Mouse (Mus musculus) megakaryocyte progenitor cell, adult 5-6 weeks (primary cell): ENCODE measurements around the gene Irf6. TPM values are rescaled to one million over a fixed set of nuclear protein-coding genes. Genes with fewer than 3 reads are reported as not detected.

Experiments
- ATAC-seq: replicated peaks from 2 replicates; pipeline ENCODE4 v1.8.0; 2016; ENCODE audit warnings: mild to moderate bottlenecking, moderate TSS enrichment, inconsistent platforms; ENCODE audit not compliant: poor library complexity
- total RNA-seq, 2 experiments: library from RNA; stranded (forward) in 1 of 2; stranded (reverse) in 1 of 2; fragments of 157-497, 149-512 nt in 1 of 2; fragments of 200-1000 nt in 1 of 2; gene quantifications; 2 replicates each; pipeline versions ENCODE4 v1.2.3 to v1.2.4; 2015 to 2017

Irf6 gene
- total RNA-seq (2015) (0.10 and 0.89 TPM in 2 replicates), total RNA-seq (2017) (0.10 and 0.46 TPM in 2 replicates)

DNA sequence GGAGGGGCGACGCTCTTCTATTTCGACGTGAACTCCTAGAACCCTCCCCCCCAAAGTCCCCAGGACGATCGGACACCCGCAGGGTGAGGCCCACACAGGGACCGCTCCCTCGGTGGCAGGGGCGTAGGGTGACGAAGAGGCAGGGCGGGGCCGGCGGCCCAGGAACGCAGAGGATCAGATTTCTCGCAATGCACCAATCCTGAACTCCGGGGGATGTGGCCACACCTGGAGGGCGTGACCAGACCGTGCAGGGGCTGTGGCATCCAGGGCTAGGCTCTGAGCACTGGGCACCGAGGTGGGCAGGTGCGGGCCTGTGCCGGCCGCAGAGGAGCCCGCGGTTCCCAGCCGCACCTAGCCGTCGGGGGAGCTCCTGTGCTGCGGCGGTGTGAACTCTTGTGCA lies at the start of gene Irf6:
Irf6 (plus strand) TSS at position 240 of the 400 bp plus-strand sequence.
- peak; percentile 86 for ATAC-seq

DNA sequence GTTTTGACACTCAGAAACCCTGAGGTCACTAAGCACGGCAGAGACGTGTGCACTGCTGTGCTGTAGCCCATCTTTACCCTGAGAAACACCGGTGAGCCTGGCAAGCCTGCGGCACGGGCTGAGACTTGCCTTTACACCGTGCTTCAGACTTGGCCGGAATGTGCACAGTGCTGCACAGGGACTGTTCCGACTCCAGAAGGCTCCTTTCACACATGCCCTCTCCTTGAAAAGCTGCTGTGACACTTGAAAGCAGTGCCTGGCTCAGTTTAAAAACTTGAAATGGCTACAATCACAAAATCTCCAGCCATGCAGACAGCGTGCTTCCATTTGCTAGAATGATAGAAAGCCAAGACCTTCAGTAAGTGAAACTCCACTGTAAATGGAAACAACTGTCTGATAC lies 40.8 kb upstream of the Irf6 start:
- ATAC-seq: no peak

DNA sequence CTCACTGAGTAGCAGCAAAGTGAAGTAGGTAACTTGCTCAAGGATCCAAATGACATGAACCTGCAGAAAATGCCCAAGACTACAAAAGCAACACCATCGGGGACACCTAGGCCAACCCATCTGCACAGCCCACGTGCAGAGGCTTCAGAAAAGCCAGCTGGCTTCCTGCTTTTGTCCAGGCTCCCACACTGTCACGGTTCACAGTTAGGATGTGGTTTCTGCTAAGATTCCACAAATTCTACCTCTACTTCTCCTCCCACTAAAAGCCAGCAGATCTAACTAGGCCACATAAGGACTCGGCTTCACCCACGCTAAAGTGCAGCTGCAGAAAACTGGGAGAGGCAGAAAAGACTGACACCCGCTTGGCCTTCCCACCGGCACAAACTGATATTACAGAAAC lies 30.1 kb upstream of the Irf6 start:
- ATAC-seq: no peak

DNA sequence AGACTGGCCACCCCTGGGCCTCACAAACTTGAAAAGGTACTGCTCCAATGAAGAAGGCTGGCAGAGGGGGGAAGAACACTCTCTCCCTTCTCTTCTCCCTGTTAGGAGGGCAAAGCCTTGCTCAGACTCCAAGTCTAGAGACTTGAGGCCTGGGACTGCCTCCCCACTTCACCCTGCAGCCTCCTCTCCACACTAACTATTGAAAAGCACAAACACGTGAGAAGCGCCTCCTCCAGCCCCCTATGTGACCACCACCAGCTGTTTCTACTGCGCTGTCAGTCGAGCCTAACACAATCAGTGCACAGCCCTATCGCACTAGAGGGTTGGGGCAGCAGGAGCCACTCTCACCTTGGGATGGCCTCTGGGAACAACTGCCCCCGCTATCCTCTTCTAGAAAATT lies 29.6 kb upstream of the Irf6 start:
- ATAC-seq: no peak

DNA sequence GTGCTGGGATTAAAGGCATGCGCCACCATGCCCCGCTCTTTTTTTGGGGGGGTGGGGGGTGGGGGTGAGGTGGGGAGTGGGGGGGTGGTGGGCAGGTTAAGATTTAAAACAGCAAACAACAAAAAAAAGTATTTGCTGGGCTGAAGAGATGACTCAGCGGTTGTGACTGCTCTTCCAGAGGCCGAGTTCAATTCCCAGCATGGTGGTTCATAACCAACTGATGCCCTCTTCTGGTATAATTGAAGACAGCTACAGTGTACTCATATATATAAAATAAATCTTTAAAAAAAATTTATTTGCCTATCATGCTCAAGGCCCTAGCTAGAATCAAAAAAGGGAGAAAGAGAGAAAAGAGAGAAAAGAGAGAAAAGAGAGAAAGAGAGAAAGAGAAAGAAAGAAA lies 27.1 kb upstream of the Irf6 start:
- 0 out of 2 replicates have a peak, but pooled peaks have one; percentile 23 for ATAC-seq

DNA sequence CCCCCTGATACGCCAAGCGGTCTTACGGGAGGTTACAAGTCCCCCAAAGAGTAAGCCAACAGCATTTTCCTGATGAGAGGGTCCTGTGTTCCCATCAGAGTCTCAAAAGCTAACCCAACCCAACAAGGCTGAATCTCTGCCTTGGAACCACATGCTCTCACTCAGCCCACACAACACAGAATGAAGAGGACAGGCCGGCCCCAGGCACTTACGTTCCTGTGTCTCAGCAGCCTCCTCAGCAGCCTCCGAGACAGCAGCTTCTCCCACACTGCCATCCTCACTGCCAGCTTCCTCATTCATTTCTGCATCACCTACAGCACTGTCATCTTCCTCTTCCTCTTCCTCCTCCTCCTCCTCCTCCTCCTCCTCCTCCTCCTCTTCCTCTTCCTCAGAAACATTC lies 24.9 kb upstream of the Irf6 start:
- ATAC-seq: no peak

DNA sequence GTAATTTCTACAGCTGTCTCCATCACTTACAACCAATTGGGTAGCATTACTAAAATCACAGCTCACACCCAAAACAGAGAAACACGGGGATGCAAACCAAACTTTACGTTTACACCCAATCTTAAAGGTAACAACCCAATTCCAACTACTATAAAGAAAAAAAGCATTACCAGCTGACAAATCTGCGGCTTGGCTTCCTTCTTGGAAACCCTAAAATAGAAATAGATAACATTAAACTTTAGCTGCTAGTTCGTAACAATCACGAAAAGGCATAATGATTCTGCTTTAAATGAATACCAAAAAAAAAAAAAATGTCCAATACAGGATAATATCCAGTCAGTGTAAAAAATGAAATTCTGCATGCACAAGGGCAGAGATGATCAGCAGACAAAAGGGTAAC lies 23.6 kb upstream of the Irf6 start:
- no peak for ATAC-seq

DNA sequence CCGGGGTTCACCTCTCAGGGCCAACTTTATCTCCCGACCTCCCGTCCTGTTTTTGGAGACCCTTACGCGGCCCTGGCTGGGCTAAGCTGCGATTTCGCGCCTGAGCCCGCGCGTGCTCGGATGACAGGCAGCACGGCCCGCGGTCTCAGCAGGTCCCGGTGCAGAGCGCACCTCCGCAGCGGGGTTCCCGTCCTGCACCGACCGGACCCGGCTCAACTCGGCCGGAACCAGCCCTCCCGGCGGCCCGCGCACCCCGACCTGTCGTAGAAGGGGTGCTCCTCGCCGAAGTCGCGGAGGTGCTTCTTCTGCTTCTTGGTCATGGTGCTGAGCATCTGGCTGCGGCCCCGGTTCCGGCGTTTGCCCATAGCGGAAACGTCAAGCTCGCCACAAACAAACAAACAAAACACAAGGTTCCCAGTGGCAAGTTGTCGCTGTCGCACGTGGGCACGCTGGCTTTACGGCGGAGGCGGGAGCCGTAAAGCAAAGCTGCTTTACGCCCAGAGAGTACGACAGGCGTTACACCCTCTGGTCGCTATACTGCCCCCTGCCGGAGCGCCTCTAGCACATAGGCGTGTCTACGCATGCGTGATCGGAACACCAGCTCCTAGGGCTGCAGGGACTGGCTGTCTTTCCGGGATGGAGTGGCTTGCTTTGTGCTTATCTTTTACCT lies 23.0 kb upstream of the Irf6 start, which contains the start of gene Diexf:
Diexf (minus strand) TSS at position 487 of the 670 bp plus-strand sequence.
- peak; percentile 96 for ATAC-seq

DNA sequence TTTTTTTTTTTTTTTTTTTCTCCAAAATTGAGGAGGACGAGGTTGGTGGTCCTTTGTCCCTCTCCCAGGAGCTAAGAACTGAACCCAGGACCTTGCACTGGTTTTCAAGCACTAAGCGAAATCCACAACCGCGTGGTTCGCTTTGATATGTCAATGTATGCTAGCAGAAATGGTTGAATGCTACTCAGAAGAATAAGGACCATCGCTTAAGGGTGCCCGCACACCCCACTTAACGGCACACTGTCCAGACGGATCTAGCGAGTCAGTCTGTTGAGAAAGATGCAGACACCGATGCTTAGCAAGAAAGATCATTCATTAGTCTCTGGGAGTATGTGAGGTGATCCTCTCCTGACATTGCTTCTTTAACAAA lies 22.5 kb upstream of the Irf6 start:
- peak; percentile 7 for ATAC-seq

DNA sequence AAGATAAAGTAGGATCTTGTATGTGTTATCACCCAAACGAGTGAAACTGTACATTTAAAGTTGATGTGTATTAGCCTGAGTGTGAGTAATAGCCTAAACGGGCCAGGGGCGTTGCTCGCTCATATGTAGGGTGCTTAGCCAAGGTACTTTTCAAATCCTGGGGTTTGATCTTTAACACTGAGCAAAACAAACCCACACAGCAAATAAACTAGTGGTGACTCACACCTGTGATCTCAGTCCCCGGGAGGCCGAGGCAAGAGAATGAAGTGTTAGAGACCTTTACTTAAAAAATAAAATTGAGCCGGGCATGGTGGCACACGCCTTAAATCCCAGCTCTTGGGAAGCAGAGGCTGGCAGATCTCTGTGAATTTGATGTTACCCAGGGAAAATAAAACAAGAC lies 22.1 kb upstream of the Irf6 start:
- ATAC-seq: no peak

DNA sequence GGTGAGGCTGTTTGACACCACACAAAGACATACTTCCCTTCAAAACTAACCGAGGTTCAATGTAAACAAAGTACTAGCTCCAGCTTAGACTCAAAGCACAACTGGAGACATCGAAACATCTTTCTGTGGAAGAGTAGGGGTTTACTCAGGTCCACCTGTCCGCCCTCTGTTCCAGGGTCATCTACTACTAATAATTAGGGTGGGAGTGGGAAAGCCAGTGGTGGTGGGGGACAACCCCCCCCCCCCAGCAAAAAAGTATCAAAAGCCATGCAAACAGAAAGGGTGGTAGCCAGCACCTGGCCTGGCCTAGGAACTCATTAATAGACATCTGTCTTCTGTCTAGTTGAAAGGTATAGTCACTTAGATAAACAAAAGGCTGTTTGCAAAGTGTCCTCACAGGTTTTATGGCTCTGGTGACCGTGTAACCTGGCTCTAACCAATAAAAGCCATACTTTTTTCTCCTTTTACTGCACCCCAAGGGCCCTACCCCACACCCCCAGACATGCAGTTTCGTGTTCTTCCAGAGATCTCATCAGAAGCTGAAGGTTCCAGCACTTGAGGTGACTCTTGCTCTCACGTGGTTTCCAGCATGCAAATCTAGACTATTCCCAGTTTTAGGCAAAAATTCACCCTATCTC lies 21.5 kb upstream of the Irf6 start:
- ATAC-seq: no peak

DNA sequence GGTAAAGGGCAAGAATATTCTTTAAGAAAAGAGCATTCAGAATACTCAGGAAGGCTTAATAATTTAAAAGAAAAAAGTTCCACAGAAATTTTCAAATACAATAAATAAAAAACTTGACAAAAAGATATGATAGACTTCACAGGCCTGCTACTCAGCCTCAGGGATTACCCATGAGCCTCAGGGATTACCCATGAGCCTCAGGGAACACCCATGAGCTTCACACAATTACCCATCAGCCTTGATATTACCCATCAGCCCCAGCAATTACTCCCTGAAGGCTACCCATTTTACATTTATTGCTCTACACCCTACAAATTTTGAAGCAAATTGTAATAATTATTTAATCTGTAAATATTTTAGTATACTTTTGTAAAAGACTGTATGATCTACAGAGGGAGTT lies 20.5 kb upstream of the Irf6 start:
- no peak for ATAC-seq

DNA sequence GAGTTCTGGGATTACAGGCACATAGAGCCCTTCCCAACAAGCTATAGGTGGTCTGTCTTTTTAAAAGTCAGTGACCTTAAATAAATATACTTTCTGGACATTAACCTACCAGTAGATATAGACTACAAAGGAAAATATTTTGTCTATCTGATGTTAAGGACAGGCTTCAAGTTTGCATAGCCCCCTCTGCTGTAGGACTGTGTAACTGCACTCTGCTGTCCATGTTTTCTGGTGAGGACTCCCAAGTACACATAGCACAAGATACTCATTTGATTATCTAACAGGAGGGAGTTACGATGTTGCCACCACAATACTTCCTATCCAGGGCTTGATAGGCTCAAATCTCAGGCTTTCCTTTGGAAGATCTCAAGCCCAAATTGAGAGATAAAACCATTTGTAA lies 19.2 kb upstream of the Irf6 start:
- no peak for ATAC-seq

DNA sequence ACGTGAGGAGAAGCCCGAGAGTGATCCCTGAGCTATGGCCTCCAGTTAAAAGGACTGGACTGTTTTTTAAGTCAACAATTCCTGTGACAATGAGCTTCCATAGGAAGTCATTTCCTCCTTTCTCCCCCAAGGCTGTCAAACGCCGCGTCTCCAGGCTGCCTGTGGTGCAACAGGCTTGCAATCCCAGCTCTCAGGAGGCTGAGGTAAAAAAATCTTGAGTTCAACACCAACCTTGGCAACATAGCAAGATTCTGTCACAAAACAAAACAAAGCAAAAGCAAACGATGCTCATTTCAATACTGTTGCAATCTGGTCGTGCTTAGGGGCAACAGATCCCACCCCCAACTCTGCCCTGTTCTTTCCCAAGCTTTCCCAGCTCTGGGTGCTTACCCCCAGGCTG lies 14.8 kb upstream of the Irf6 start:
- no peak for ATAC-seq

DNA sequence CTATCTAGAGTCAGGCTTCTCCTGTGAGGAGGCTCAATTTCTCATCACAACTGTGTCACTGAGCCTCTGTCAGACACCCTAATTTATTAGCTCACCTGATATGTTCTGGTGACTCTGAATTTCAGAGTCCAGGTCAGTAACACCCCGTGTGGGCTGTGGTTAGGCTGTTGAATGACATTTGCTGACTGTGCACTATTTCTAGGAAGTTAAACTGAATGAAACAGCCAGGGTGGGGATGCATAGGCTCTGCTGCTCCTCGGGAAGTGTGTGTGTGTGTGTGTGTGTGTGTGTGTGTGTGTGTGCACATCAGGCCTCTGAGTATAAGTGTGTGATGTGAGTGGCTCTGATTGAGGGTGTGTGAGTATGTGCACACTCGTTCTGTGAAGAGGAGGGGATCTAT lies 14.2 kb upstream of the Irf6 start:
- peak; percentile 66 for ATAC-seq

DNA sequence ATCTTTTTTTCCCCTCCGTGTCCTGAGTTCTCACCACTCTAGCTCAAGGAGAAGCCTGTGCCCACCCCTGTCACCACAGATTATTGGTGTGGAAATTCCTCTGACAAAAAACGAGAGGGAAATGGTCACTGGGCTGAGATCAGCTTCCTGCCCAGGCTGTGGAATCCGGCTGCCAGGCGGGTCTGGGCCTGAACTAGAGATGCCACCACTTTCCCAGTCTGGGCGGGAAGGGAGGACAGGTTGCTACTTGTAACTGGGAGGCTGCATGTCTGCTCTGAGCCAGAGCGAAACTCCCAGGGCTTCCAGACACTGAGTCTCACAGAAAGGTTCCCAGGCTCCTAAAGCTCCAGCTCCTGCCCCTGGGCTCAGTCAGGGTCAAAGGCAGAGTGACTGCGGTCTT lies 11.8 kb upstream of the Irf6 start:
- no peak for ATAC-seq

DNA sequence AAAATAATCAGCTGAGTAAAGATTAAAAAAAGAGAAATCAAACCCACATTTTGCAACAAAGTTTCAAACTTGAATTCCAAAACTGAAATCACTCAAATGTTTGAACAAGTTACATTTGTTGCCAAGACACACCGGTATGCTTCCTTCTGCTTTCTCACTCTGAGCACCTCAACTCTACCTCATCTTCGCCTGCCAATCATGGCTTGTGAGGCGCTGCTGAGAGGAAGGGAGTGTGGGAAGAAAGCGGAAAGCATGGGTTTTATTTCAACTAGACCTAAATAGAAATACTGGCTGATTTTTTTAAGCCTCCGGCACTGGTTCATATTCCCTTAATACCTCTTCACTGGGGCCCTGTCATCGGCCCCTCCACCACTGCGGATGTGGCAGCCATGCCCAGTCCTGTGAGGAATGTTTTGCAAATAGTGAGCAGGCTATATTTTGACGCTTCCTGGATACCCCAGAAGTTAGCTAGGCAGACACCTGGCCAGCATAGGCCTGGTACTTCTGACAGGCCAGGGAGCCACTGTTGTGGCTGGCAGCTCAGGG lies 10.3 kb upstream of the Irf6 start:
- no peak; the same call in 1 of the 2 replicates for ATAC-seq

DNA sequence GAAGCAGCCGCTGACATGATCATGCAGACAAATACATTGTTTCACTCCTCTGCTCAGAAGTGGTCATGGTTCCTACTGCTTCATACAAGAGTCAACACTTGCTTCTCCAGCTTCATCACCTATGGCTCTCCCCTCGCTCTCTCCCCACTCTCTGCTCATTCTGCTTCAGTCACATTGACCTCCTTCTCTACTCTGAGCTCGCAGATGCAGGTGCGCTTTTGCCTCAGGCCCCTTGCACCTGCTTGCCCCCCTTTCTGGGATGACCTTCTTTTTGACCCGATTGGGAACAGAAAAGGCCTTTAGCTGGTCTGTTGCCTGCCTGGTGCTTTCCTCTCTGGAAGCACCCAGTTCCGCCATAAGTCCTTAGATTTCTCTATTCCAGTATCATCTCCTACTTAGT lies 8.4 kb upstream of the Irf6 start:
- no peak for ATAC-seq

DNA sequence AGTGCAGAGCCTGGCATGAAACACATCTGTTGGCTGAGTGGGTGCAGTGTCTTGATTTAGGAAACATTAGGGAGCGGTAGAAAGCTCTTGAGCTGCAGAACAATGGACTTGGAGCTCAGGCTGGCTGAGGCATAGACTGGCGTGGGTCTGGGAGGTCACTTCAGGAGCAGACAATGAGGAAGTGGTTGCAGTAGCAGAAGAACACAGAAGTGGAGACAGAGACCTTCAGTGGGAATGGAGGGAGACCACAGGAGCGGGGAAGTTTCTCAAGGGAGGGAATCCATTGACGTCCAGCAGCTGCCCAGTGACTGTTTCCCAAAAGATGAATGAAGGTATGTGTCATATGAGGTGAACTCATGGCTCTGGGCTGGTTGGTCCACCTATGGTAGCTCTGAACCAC lies 7.8 kb upstream of the Irf6 start:
- ATAC-seq: peak; percentile 84

DNA sequence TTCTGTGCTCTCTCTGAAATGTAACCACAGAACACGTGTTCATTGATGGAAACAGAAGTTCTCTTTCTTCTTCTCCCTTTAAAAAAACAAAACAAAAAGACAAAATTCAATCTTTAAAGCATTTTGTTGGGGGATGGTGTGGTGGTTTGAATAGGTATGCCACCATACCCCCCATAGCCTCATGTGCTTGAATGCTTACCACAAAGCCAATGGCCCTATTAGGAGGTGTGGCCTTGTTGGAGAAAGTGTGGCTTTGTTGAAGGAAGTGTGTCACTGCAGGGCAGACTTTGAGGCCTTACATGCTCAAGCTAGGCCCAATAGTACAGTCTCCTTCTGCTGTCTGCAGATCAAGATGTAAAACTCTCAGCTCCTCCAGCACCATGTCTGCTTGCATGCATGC lies 6.5 kb upstream of the Irf6 start:
- no peak for ATAC-seq

DNA sequence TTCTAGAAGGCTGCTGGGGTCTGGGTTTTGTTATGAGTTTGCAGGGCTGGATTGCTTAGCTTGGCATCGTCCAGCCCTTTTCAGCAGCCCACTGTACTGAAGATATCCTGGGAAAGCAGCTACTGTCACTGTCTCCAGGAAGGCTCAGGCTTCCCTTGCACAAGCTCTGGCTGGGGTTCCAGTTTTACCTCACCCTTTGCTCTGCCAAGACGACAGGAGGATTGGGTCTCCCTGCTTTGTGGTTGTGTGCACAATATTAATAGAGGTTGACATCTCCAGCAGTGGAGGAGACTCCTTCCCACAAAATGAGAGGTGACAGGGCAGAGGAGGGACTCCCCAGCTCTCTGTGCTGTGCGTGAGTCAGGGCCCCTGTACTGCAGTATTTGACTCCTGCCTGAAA lies 3.7 kb upstream of the Irf6 start:
- ATAC-seq: no peak

DNA sequence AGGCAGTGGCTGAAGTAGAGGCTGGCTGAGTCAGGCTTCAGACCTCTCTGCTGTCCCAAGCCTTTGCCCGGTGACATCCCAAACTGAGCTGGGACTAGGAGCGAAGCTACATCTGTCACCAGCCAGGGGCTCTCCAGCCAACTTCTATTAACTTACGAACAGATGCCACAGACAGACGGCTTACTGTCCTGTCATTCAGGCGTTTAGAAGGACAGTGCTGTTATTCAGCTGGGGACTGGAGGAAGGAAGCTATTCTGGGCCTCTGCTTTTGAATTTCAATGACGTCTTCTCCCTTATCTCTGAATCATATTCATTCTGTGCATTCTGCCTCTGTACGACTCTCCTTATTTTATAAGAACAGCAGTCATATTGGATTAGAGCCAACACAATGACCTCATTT lies 1.8 kb upstream of the Irf6 start:
- ATAC-seq: no peak

DNA sequence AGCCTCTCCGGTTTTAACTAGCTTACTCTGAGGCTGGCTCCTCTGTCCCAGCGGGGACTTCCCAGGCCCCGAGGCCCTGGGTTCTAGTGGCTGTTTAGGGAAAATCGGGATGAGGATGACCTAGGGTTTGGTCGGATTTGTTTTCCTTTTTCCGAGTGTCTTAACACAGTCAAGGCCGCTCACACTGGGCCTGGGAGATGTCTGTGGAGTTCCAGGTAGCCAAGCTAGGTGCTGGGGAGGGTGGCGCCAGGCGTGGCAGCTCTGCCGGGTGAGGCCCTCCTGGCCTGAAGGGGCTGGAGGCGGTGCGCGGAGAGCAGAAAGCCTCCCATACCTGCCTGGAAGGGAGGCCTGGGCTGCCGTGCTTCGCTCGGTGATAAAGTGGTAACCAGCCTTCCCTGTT lies 650 bp downstream of the Irf6 start:
- no peak for ATAC-seq
